Mouse (Mus musculus) heart, adult 18-20 months (tissue): ENCODE measurements around the gene Arhgef5. TPM values are rescaled to one million over a fixed set of nuclear protein-coding genes. Genes with fewer than 3 reads are reported as not detected.

Experiments
- DNase-seq, 2 experiments: peaks; one replicate each; pipeline ENCODE4 v3.0.0; 2021 to 2022; ENCODE audit warnings: mixed read lengths in 1 of 2
- total RNA-seq, 2 experiments: library from RNA; stranded (reverse); gene quantifications; 2 replicates each; pipeline ENCODE4 v1.2.3; 2021

Gene Arhgef5
- total RNA-seq, 2 experiments from 2014 or later: 12.7 to 13.3 TPM

DNA sequence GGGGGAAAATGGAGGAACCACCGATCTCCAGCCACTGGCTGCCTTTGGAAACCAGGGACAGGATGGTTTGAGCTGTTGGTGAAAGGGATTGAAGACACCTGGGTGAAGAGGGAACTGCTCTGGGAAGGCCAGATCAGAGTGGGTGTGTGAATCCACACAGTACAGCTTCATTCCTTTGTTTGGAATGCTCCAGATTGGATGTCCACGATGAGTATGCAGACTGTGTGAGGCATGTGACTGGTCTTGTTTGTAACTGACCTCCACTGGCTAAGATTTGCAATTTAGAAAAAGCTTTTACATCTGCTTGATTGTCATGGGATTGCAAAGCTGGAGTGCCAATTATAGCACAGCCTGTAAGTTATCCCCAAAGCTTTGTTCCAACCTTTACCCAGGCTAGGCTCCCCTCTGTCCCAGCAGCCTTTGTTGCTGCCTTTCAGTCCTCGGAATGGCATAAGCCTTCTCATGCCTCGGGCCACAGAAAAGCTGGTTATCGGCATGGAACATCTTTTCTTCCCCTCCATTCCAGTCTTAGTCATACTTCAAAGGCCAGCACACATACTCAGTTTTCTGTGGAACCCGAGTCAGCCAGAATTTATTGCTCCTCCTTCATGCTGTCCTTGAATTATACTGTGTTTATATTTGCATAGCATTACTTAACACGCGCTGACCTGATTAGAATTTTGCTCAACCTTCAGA is 47.7 kb downstream of the Arhgef5 start:
- no peak for DNase-seq

- DNase-seq: no peak
These were observed 68.1 kb downstream of the Arhgef5 start for GRCm38 (mm10) chr6:43333479-43333878.

DNA sequence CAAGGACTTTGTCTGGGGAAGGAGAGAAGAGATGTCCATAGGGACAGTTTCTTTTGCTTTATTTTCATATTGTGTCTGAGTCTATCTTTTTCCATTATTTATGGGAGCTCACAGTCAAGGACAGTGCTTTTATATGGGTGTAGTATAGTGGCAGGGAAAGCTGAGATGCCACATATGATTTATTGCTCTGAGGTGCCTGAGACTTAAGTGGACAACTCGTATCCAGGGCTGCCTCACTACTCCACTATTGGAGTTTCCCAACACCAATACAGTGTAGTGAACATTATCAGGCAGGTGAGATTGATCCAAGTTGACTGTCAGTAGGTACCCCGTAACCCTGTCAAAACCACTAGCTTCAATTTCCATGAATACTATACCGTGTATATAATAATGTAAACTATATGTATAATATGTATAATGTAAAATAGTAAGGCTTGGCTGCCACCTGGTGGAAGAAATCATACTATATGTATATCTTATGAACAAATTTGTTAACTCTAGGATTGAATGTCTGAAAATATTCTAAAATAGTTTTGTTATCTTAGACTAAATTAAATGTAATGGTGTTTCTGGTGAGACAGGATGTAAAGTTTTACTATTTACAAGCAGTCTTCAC is 70.3 kb downstream of the Arhgef5 start:
- no peak for DNase-seq

GRCm38 (mm10) chr6:43337491-43337961 is 72.1 kb downstream of the Arhgef5 start:
- peak; percentile 53 to 72 for DNase-seq

- DNase-seq: no peak
These were observed 73.4 kb downstream of the Arhgef5 start for GRCm38 (mm10) chr6:43338804-43339203.

Other genes starting within 250 kb of the Arhgef5 start
- gene Olfr441, start 159.2 kb upstream of the Arhgef5 start, total RNA-seq: not detected
- gene Olfr237-ps1, start 119.0 kb upstream of the Arhgef5 start, total RNA-seq: not detected
- not detected for gene Olfr437, start 102.3 kb upstream of the Arhgef5 start, total RNA-seq
- gene Olfr13, start 93.4 kb upstream of the Arhgef5 start, total RNA-seq: not detected
- gene Olfr435, start 68.4 kb upstream of the Arhgef5 start, total RNA-seq: not detected
- gene Olfr434, start 52.6 kb upstream of the Arhgef5 start, total RNA-seq: not detected
- gene Olfr47, start 34.1 kb upstream of the Arhgef5 start, total RNA-seq: not detected
- not detected for gene Nobox, start 44.0 kb downstream of the Arhgef5 start, total RNA-seq